Mouse (Mus musculus): ENCODE measurements at regions not wholly inside any gene's neighbourhood (a gene's known extent, or its start where the extent isn't known, plus 50 kb on each side); places are given as distances from the start of the nearest gene placed in this dataset.

DNA sequence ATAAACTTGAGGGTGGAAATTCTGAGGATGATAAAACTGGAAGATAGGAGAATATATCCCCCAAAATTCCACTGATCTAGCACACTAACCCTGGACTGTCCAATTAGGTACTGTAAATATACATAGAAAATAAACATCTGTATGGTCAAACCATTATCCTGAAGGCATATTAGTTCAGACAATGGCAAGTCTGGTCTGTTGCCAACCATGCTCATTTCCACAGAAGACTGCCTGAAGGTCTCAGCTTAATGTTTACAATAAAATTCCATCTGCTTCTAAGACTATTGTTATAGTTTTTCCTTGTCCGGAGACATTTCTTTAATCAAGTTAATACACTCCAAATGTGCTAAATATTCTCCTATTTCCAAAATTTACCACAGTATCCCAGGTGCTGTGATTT is 441.2 kb downstream of the Sorl1 start:
- TF ChIP-seq GATA1 (IDR thresholded peaks at IDR 0.05; ENCODE audit: low read length) (no peak), TAL1 (IDR thresholded peaks at IDR 0.05; ENCODE audit: low read length) (no peak)
